Mouse (Mus musculus) MEL (cell line): ENCODE measurements around the gene Dlgap3. TPM values are rescaled to one million over a fixed set of nuclear protein-coding genes. Genes with fewer than 3 reads are reported as not detected.

Experiments
- DNase-seq: peaks from one replicate; pipeline ENCODE4 v3.0.0; 2011; ENCODE audit warnings: low read depth, low spot score
- H3K27ac ChIP-seq: 2 replicates; pipeline ENCODE4 v1.5.1; 2012; ENCODE audit warnings: low read depth, mild to moderate bottlenecking, control low read depth, low read length, moderate library complexity; ENCODE audit not compliant: control insufficient read depth
- H3K27me3 ChIP-seq, 2 experiments: fragments of 150-350 bp in 1 of 2; sonication (generic) in 1 of 2; 2 replicates each; pipeline ENCODE4 v1.6.1; 2012; ENCODE audit warnings: low read length in 2 of 2, mild to moderate bottlenecking in 2 of 2, improper control_type of control experiment in 1 of 2, moderate library complexity in 1 of 2; ENCODE audit not compliant: insufficient read depth in 2 of 2, control insufficient read depth in 1 of 2
- H3K36me3 ChIP-seq, 2 experiments: 2 replicates each; pipeline ENCODE4 v1.6.1; 2012 to 2014; ENCODE audit warnings: low read length in 2 of 2, improper control_type of control experiment in 1 of 2, inconsistent platforms in 1 of 2, mild to moderate bottlenecking in 1 of 2; ENCODE audit not compliant: insufficient read depth in 2 of 2, control insufficient read depth in 1 of 2
- H3K4me1 ChIP-seq, 2 experiments: fragments of 150-350 bp in 1 of 2; sonication (generic) in 1 of 2; 2 replicates each; pipeline ENCODE4 v1.6.1; 2012; ENCODE audit warnings: low read length in 2 of 2, improper control_type of control experiment in 1 of 2, mild to moderate bottlenecking in 1 of 2; ENCODE audit not compliant: insufficient read depth in 2 of 2, control insufficient read depth in 1 of 2
- H3K4me3 ChIP-seq, 2 experiments: fragments of 150-350 bp in 1 of 2; sonication (generic) in 1 of 2; 2 replicates each; pipeline ENCODE4 v1.5.1; 2012; ENCODE audit warnings: low read depth in 2 of 2, low read length in 2 of 2, mild to moderate bottlenecking in 2 of 2, moderate library complexity in 2 of 2, control low read depth in 1 of 2, improper control_type of control experiment in 1 of 2; ENCODE audit not compliant: control insufficient read depth in 1 of 2, insufficient read depth in 1 of 2
- H3K79me2 ChIP-seq: 2 replicates; pipeline ENCODE4 v1.6.1; 2012; ENCODE audit warnings: mild to moderate bottlenecking, low read length, moderate library complexity; ENCODE audit not compliant: control insufficient read depth, poor library complexity, insufficient read depth
- H3K9ac ChIP-seq: 2 replicates; pipeline ENCODE4 v1.6.1; 2012; ENCODE audit warnings: low read depth, mild to moderate bottlenecking, control low read depth, low read length, moderate library complexity; ENCODE audit not compliant: control insufficient read depth, poor library complexity, severe bottlenecking
- H3K9me3 ChIP-seq: fragments of 150-350 bp; sonication (generic); replicated peaks from 2 replicates; pipeline ENCODE4 v1.6.1; 2012; ENCODE audit warnings: mild to moderate bottlenecking, low read length, improper control_type of control experiment, moderate library complexity; ENCODE audit not compliant: insufficient read depth
- BHLHE40 ChIP-seq: IDR thresholded peaks from 2 replicates; pipeline ENCODE4 v1.6.1; 2012; ENCODE audit warnings: low read depth, mild to moderate bottlenecking, inconsistent platforms, low read length, improper control_type of control experiment, borderline replicate concordance
- EP300 ChIP-seq, 2 experiments: IDR thresholded peaks; 2 replicates each; pipeline ENCODE4 v1.6.1; 2011; ENCODE audit warnings: improper control_type of control experiment in 2 of 2, low read length in 2 of 2, low read depth in 1 of 2, mild to moderate bottlenecking in 1 of 2
- JUND ChIP-seq: IDR thresholded peaks from 2 replicates; pipeline ENCODE4 v1.6.1; 2011; ENCODE audit warnings: low read depth, mild to moderate bottlenecking, improper control_type of control experiment, low read length
- MAFK ChIP-seq: IDR thresholded peaks from 2 replicates; pipeline ENCODE4 v1.6.1; 2011; ENCODE audit warnings: low read depth, mild to moderate bottlenecking, low read length, improper control_type of control experiment, borderline replicate concordance
- MAX ChIP-seq: IDR thresholded peaks from 2 replicates; pipeline ENCODE4 v1.6.1; 2011; ENCODE audit warnings: low read length, improper control_type of control experiment
- MAZ ChIP-seq: IDR thresholded peaks from 2 replicates; pipeline ENCODE4 v1.6.1; 2012; ENCODE audit warnings: low read depth, mild to moderate bottlenecking, inconsistent platforms, low read length, improper control_type of control experiment
- MYB ChIP-seq: IDR thresholded peaks from 2 replicates; pipeline ENCODE4 v1.6.1; 2011; ENCODE audit warnings: mild to moderate bottlenecking, low read depth, low read length, improper control_type of control experiment
- NELFE ChIP-seq: IDR thresholded peaks from 2 replicates; pipeline ENCODE4 v1.6.1; 2011; ENCODE audit warnings: low read depth, low read length, improper control_type of control experiment
- POLR2A ChIP-seq, 2 experiments: IDR thresholded peaks; 2 replicates each; pipeline ENCODE4 v1.6.1; 2011 to 2012; ENCODE audit warnings: low read length in 2 of 2, mild to moderate bottlenecking in 2 of 2, control low read depth in 1 of 2, improper control_type of control experiment in 1 of 2, low read depth in 1 of 2, moderate library complexity in 1 of 2; ENCODE audit not compliant: control insufficient read depth in 1 of 2, insufficient read depth in 1 of 2, poor library complexity in 1 of 2
- SIN3A ChIP-seq: IDR thresholded peaks from 2 replicates; pipeline ENCODE4 v1.6.1; 2012; ENCODE audit warnings: low read length, improper control_type of control experiment, inconsistent platforms
- TBP ChIP-seq: IDR thresholded peaks from 2 replicates; pipeline ENCODE4 v1.8.0; 2011; ENCODE audit warnings: low read depth, low read length, improper control_type of control experiment
- USF1 ChIP-seq: IDR thresholded peaks from 2 replicates; pipeline ENCODE4 v1.6.1; 2014; ENCODE audit warnings: low read depth, mild to moderate bottlenecking, inconsistent platforms, low read length, improper control_type of control experiment, moderate library complexity
- USF2 ChIP-seq, 2 experiments: IDR thresholded peaks; 2 replicates each; pipeline ENCODE4 v1.6.1; 2011 to 2012; ENCODE audit warnings: improper control_type of control experiment in 2 of 2, low read length in 2 of 2, borderline replicate concordance in 1 of 2, inconsistent platforms in 1 of 2, low read depth in 1 of 2, mild to moderate bottlenecking in 1 of 2; ENCODE audit not compliant: insufficient read depth in 1 of 2
- ZKSCAN1 ChIP-seq: IDR thresholded peaks from 2 replicates; pipeline ENCODE4 v1.6.1; 2012; ENCODE audit warnings: low read depth, mild to moderate bottlenecking, inconsistent platforms, low read length, improper control_type of control experiment, moderate library complexity
- polyA plus RNA-seq, 2 experiments: library from polyadenylated mRNA; stranded (reverse) in 1 of 2; unstranded in 1 of 2; fragments of >175 nt in 1 of 2; fragments of >200 nt in 1 of 2; gene quantifications; 2 replicates each; pipeline versions ENCODE4 v1.2.1 to v1.2.4; 2012; ENCODE audit warnings: low replicate concordance in 2 of 2, low read depth in 1 of 2; ENCODE audit not compliant: insufficient read length in 2 of 2, insufficient read depth in 1 of 2, missing spikeins in 1 of 2
- total RNA-seq: library from RNA; depleted of rRNA; stranded (reverse); fragments of 300-350 nt; gene quantifications from 2 replicates; pipeline ENCODE4 v1.2.3, GENCODE M21; 2012

Gene Dlgap3
- total and polyA plus RNA-seq, 3 experiments, result not detected

GRCm38 (mm10) chr4:127263438-127264182 lies 94.6 kb downstream of the Dlgap3 start:
- H3K27me3 ChIP-seq, result no peaks in the 10 kb centered on the region
- H3K4me3 ChIP-seq, result no peak overlapping the region
- no peak overlapping the region for H3K27ac ChIP-seq
- no peaks in the 10 kb centered on the region for H3K9me3 ChIP-seq
- no peaks in the 10 kb centered on the region for H3K79me2 ChIP-seq
- no peaks in the 10 kb centered on the region for H3K36me3 ChIP-seq
- TF ChIP-seq SIN3A (no peak), JUND (no peak)
- H3K4me1 ChIP-seq, result no peaks in the 10 kb centered on the region
- H3K9ac ChIP-seq, result no peak overlapping the region
- no peak for DNase-seq

- TF ChIP-seq MAZ (no peak), MYB (no peak), MAFK (no peak), MAX (no peak), POLR2A (IDR thresholded peaks at IDR 0.05; ENCODE audit: control insufficient read depth in 1 of 2, insufficient read depth in 1 of 2, low read depth in 1 of 2, low read length in 2 of 2, poor library complexity in 1 of 2) (no peak), NELFE (no peak), ZKSCAN1 (no peak), EP300 (IDR thresholded peaks at IDR 0.05; ENCODE audit: low read depth in 1 of 2, low read length in 2 of 2) (no peak)
- H3K9me3 ChIP-seq, result no peaks in the 10 kb centered on the region
- no peaks in the 10 kb centered on the region for H3K27me3 ChIP-seq
- no peak for DNase-seq
- H3K4me1 ChIP-seq, result no peaks in the 10 kb centered on the region
- H3K36me3 ChIP-seq, result no peaks in the 10 kb centered on the region
- no peak overlapping the region for H3K9ac ChIP-seq
- no peaks in the 10 kb centered on the region for H3K79me2 ChIP-seq
- H3K4me3 ChIP-seq, result no peak overlapping the region
- H3K27ac ChIP-seq, result no peak overlapping the region
Measured at GRCm38 (mm10) chr4:127264183-127264554, 95.2 kb downstream of the Dlgap3 start.

- Histone ChIP-seq H3K4me3 (no peak overlapping the region), H3K27ac (no peak overlapping the region), H3K9ac (no peak overlapping the region), H3K79me2 (no peaks in the 10 kb centered on the region), H3K36me3 (no peaks in the 10 kb centered on the region), H3K9me3 (no peaks in the 10 kb centered on the region), H3K4me1 (no peaks in the 10 kb centered on the region), H3K27me3 (no peaks in the 10 kb centered on the region)
- DNase-seq, result no peak
- TF ChIP-seq TBP, result no peak
- no peak for TF ChIP-seq USF2 (IDR thresholded peaks at IDR 0.05; ENCODE audit: borderline replicate concordance in 1 of 2, insufficient read depth in 1 of 2, low read depth in 1 of 2, low read length in 2 of 2)
- TF ChIP-seq BHLHE40, result no peak
- no peak for TF ChIP-seq USF1
- no peak for TF ChIP-seq POLR2A (IDR thresholded peaks at IDR 0.05; ENCODE audit: control insufficient read depth in 1 of 2, insufficient read depth in 1 of 2, low read depth in 1 of 2, low read length in 2 of 2, poor library complexity in 1 of 2)
Measured at GRCm38 (mm10) chr4:127278451-127279001, 109.5 kb downstream of the Dlgap3 start.
